Mouse (Mus musculus): ENCODE results near the gene Lrrc34.

The Lrrc34 gene

GRCm38 (mm10) chr3:30599711-30600545, 47.7 kb downstream of the Lrrc34 start, which contains the start of gene Actrt3:
TSS of gene Actrt3 (minus strand) at chr3:30599939.
- peak; percentile 82 for DNase-seq

DNA sequence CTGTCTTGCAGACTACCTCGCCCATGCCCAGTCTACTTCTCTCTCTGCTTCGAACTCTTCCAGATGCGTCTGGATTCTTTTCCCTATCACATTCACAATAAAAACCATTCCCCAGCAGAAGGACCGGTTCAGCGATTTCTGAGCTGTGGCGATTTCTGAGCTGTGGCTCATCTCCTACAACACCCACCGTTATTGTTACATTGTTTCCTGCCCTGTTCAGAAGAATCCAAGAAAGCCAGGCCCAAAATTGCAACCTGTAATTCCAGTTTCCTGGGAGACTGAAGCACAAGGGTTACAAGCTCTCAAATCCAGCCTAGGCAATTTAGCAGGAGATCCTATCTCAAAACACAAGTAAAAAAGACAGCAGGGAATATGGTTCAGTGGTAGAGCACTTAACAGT, 50.4 kb downstream of the Lrrc34 start:
- DNase-seq = no peak

DNA sequence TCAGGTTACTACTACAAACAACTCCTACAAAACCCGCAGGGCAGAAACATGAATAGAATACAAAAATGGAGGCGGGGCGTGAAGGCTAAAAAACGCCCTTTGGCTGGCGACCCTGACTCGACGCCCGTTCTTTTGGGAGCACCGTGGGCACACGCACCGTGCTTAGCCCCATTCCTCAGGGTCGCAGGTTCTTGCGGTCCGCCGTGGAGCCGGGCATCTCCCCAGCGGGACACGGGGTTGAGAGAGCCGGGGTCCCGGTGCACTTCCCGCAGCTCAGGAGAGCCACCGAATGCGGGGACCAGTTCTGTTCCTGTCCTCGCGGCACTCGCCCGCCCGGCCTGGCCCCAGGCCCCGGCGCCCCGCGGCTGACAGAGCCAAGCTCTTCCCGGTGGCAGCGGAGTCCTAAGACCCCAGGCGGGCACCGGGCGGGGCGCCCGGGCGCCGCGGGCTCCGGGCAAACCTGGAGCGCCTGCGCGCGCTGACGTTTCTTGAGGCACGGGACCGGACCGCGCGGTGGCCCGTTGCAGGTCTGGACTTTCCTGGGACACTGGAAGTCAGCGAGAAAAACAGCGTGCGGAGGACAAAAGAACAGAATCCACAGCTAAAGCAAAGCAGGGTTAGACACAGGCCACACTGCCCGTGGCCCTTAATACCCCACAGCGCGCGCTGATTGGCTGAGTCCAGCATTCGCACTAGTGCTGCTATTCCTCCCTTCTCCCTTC, 52.4 kb downstream of the Lrrc34 start:
- DNase-seq = peak; percentile 70

DNA sequence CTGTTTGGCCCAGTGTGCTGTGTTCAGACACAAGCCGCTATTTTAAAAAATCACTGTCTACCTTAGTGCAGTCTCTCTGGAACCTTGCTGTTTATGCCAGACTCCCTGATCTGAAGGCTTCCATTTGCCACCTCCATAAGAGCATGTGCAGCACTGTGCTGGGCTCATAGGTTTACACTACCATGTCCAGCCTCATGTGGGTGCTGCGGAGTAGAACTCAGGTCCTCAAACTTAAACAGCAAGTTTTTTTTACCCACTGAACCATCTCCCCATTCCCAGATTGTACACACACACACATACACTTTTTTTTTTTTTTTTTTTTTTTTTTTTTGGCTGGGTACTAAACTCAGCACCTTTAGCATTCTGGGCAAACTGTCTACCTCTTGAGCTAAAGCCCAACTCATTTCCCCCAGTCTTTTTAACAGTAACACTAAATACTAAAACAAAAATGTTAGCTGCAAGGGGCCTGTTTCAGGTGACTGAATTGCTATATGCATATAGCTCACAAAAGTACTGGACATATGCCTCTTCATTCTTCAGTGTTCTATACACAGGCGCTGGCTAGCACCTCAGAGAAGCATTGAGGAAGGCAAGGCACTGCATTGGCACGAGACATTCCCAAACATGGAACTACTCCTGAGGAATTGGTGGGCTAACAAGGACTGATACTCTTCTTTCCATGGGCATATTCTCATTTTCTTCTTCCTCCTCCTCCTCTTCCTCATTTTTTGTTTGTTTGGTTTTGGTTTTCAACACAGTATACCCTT, 53.8 kb downstream of the Lrrc34 start:
- no peak for DNase-seq

DNA sequence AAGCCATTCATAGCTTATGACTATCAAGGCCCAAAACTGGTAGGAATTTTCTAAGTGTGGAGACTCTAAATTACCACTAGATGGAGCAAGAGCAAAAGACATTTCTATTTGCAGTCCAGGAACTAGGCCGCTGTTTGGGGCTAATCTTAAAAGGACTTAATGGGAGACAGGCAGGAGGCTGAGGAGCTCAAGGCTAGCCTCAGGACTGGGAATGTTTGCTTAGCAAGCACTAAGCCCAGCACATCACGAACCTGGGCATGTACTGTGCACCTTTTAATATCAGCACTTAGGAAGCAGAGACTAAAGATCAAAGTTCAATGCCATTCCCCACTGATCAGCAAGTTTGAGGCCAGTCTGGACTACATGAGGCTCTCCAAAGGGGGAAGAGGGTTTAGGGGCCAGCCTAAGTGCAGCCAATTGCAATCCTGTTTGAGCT, 55.2 kb downstream of the Lrrc34 start:
- DNase-seq = peak; percentile 35

DNA sequence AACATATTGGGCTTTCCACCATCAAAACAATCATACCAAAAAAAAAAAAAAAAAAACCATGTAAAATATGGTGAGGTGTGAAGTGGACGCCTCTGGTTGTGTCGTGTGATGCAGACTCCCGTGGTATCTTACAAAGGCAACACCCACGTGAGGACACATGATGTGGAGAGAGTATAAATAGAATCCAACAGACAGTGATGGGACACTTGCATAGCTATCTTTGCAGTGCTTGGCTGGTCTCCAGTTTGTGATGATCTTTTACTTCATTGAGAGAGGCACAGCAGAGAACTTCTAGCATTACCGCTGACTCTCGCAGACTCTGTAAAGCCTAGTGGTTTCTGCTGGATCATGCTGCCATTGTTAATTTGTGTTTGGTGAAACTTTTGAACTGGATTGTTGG, 58.8 kb downstream of the Lrrc34 start:
- DNase-seq = no peak
